19 mouse cellular contexts compared by ENCODE assay signal in genomic region chr4:97837724-97838123, GRCm38 (mm10). TPM values are rescaled to one million over a fixed set of nuclear protein-coding genes. Genes with fewer than 3 reads are reported as not detected.
"Had no signal": no experiment of that assay in that cellular context is flagged by ENCODE, and none has a peak within 500 bp of the region (broad histone marks: within the 10 kb centered on the region; RNA-seq: fewer than 3 reads in every experiment).

No protein-coding gene starts in this region.

- H3K4me2 ChIP-seq: limb, embryonic 12.5 days; neural tube, embryonic 15.5 days had no signal

- ATAC-seq: lung, postnatal 0 days had no signal

- H3K27ac ChIP-seq: liver, embryonic 14.5 days; midbrain, embryonic 10.5 days; neural tube, embryonic 15.5 days had no signal

- H3K9ac ChIP-seq: limb, embryonic 12.5 days; liver, embryonic 14.5 days; neural tube, embryonic 15.5 days had no signal

- H3K9me3 ChIP-seq: limb, embryonic 12.5 days; midbrain, embryonic 10.5 days; neural tube, embryonic 15.5 days had no signal

- H3K36me3 ChIP-seq: limb, embryonic 12.5 days; midbrain, embryonic 10.5 days; neural tube, embryonic 15.5 days had no signal

- H3K27me3 ChIP-seq: limb, embryonic 12.5 days; neural tube, embryonic 15.5 days had no signal

- H3K4me3 ChIP-seq: layer of hippocampus, adult 2 months; limb, embryonic 12.5 days; midbrain, embryonic 10.5 days; myocyte; neural tube, embryonic 15.5 days had no signal

- DNase-seq: kidney, postnatal 10 days; kidney, postnatal 4 days; liver; lung, adult 2 months; lung, postnatal 36 days; midbrain, embryonic 14.5 days; right cerebral cortex, adult 18-20 months; right cerebral cortex, postnatal 25 days; thymus, adult 18-20 months; thymus, postnatal 25 days had no signal

RNA-seq across cellular contexts. Expression of gene E130114P18Rik, which starts 59.8 kb away (rescaled TPM):
- total RNA-seq: megakaryocyte, adult 5-6 weeks had no signal
- polyA plus RNA-seq: liver, embryonic 14.5 days; myocyte; small intestine, adult 2 months had no signal
